Mouse (Mus musculus) myocyte (in vitro differentiated cells): Measurements from ENCODE around the gene Sec23ip.

ENCODE experiments used
- E2F4 ChIP-seq: IDR thresholded peaks from one replicate; pipeline ENCODE4 v1.6.1; 2011; ENCODE audit warnings: mild to moderate bottlenecking, control low read depth, moderate library complexity; ENCODE audit not compliant: insufficient read depth
- MAX ChIP-seq: IDR thresholded peaks from one replicate; pipeline ENCODE4 v1.6.1; 2011; ENCODE audit warnings: low read depth, mild to moderate bottlenecking, control low read depth
- MYOD1 ChIP-seq, 3 experiments: IDR thresholded peaks; one replicate each; pipeline ENCODE4 v1.6.1; 2011; ENCODE audit warnings: control low read depth in 2 of 3, low read depth in 2 of 3, mild to moderate bottlenecking in 2 of 3, moderate library complexity in 1 of 3; ENCODE audit not compliant: insufficient read length in 2 of 3, control insufficient read depth in 1 of 3
- MYOG ChIP-seq, 3 experiments: IDR thresholded peaks; one replicate each; pipeline ENCODE4 v1.6.1; 2011; ENCODE audit warnings: control low read depth in 2 of 3, low read depth in 2 of 3, mild to moderate bottlenecking in 2 of 3; ENCODE audit not compliant: insufficient read length in 2 of 3, control insufficient read depth in 1 of 3, insufficient read depth in 1 of 3
- POLR2A ChIP-seq: IDR thresholded peaks from one replicate; pipeline ENCODE4 v1.6.1; 2011; ENCODE audit warnings: low read depth, mild to moderate bottlenecking, control low read depth, moderate library complexity; ENCODE audit not compliant: insufficient read length
- POLR2AphosphoS2 ChIP-seq: IDR thresholded peaks from one replicate; pipeline ENCODE4 v1.6.1; 2011; ENCODE audit warnings: low read depth, control low read depth; ENCODE audit not compliant: insufficient read length
- SRF ChIP-seq: IDR thresholded peaks from one replicate; pipeline ENCODE4 v1.6.1; 2011; ENCODE audit warnings: low read depth; ENCODE audit not compliant: control insufficient read depth, insufficient read length
- TCF12 ChIP-seq: IDR thresholded peaks from one replicate; pipeline ENCODE4 v1.6.1; 2011; ENCODE audit warnings: mild to moderate bottlenecking, control low read depth; ENCODE audit not compliant: poor library complexity, insufficient read depth, severe bottlenecking
- TCF3 ChIP-seq: IDR thresholded peaks from one replicate; pipeline ENCODE4 v1.6.1; 2011; ENCODE audit warnings: low read depth, control low read depth; ENCODE audit not compliant: insufficient read length
- USF1 ChIP-seq: IDR thresholded peaks from one replicate; pipeline ENCODE4 v1.6.1; 2011; ENCODE audit warnings: low read depth, mild to moderate bottlenecking, control low read depth, moderate library complexity

GRCm38 (mm10) chr7:128744684-128745485, at the start of gene Sec23ip:
- peak; percentile 78 for TF ChIP-seq MAX
- TF ChIP-seq TCF3, result no peak
- no peak for TF ChIP-seq TCF12
- no peak for TF ChIP-seq E2F4
- peak; percentile 98 for TF ChIP-seq POLR2A
- TF ChIP-seq SRF, result peak; percentile 57
- TF ChIP-seq USF1, result peak; percentile 98
- TF ChIP-seq MYOD1 (IDR thresholded peaks at IDR 0.05; ENCODE audit: control insufficient read depth in 1 of 3, insufficient read length in 2 of 3, low read depth in 2 of 3), result peak in 1 of 3 experiments; percentile 8
- no peak for TF ChIP-seq MYOG (IDR thresholded peaks at IDR 0.05; ENCODE audit: control insufficient read depth in 1 of 3, insufficient read depth in 1 of 3, insufficient read length in 2 of 3, low read depth in 2 of 3)
- TF ChIP-seq POLR2AphosphoS2, result peak; percentile 95
